ENCODE assay signal across 23 mouse cellular contexts in the genomic region with DNA sequence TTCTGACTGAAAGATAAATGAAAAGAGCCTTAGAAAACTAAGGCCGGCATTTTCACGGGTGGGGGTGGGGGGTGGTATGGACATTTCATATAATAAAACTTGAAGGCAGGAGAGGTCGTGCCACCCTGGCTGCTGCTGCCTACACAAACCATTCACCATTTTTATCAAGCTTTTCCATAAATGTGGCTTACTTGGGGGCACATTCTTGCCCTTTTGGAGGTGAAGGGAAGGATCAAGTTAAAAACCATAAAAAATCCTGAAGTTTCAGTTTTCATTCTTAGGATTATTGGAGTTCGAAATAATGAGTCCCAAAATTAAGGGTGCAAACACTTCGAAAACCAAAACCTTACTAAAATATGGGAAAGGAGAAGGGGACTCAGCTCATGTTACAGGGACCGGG.
DNase-seq lines count a peak whose midpoint lies in the region; ATAC-seq and TF ChIP-seq lines count a peak whose summit lies in the region.
"Had no signal": no experiment of that assay in that cellular context is flagged by ENCODE, and none has a peak within 500 bp of the region (broad histone marks: within the 10 kb centered on the region; RNA-seq: fewer than 3 reads in every experiment).

No protein-coding gene starts in this region.

- no peak overlapping the region for H3K27ac ChIP-seq in heart, embryonic 11.5 days (ENCODE audit: low read depth, low read length)
- H3K27ac ChIP-seq in kidney, postnatal 0 days, result no peak overlapping the region
- no peak overlapping the region; the same call in 1 of the 2 replicates for H3K27ac ChIP-seq in limb, embryonic 11.5 days (replicated peaks; ENCODE audit: low read depth, low read length)
- H3K27ac ChIP-seq: embryonic facial prominence, embryonic 15.5 days; midbrain, embryonic 10.5 days; neural tube, embryonic 15.5 days had no signal

- H3K4me2 ChIP-seq in heart, embryonic 11.5 days, result peak overlapping the region; percentile 40
- 0 out of 2 replicates have a peak overlapping the region, but pooled peaks have one; percentile 27 for H3K4me2 ChIP-seq in kidney, postnatal 0 days (ENCODE audit: low read length)
- no peak overlapping the region for H3K4me2 ChIP-seq in limb, embryonic 11.5 days (ENCODE audit: low read depth, severe bottlenecking)
- H3K4me2 ChIP-seq: embryonic facial prominence, embryonic 15.5 days; neural tube, embryonic 15.5 days had no signal

- H3K36me3 ChIP-seq in heart, embryonic 11.5 days (ENCODE audit: control insufficient read depth, insufficient read depth, low read length), result no peaks in the 10 kb centered on the region
- H3K36me3 ChIP-seq in kidney, postnatal 0 days (ENCODE audit: insufficient read depth, low read length), result no peaks in the 10 kb centered on the region
- no peaks in the 10 kb centered on the region for H3K36me3 ChIP-seq in limb, embryonic 11.5 days (ENCODE audit: control insufficient read depth, insufficient read depth, low read length)
- H3K36me3 ChIP-seq: embryonic facial prominence, embryonic 15.5 days; midbrain, embryonic 10.5 days; neural tube, embryonic 15.5 days had no signal

- WGBS in heart, embryonic 11.5 days (ENCODE audit: insufficient replicate concordance), result 5% methylated on average over 6 of the region's 6 CpGs
- 7% methylated on average over 6 of the region's 6 CpGs for WGBS in kidney, postnatal 0 days
- WGBS in limb, embryonic 11.5 days, result 3% methylated on average over 6 of the region's 6 CpGs

- no peak for TF ChIP-seq CTCF in kidney, postnatal 0 days (IDR thresholded peaks at IDR 0.05; ENCODE audit: low read depth)

- no peaks in the 10 kb centered on the region for H3K27me3 ChIP-seq in heart, embryonic 11.5 days (ENCODE audit: control insufficient read depth, insufficient read depth, low read length)
- H3K27me3 ChIP-seq in kidney, postnatal 0 days (ENCODE audit: insufficient read depth, low read length), result no peaks in the 10 kb centered on the region
- H3K27me3 ChIP-seq in limb, embryonic 11.5 days (ENCODE audit: control insufficient read depth, insufficient read depth, low read length), result no peaks in the 10 kb centered on the region
- H3K27me3 ChIP-seq: embryonic facial prominence, embryonic 15.5 days; neural tube, embryonic 15.5 days had no signal

- H3K9me3 ChIP-seq in heart, embryonic 11.5 days (replicated peaks; ENCODE audit: control insufficient read depth, low read length), result no peaks in the 10 kb centered on the region
- no peaks in the 10 kb centered on the region for H3K9me3 ChIP-seq in kidney, postnatal 0 days (replicated peaks; ENCODE audit: low read length)
- no peaks in the 10 kb centered on the region for H3K9me3 ChIP-seq in limb, embryonic 11.5 days (ENCODE audit: control insufficient read depth, low read length)
- H3K9me3 ChIP-seq: embryonic facial prominence, embryonic 15.5 days; midbrain, embryonic 10.5 days; neural tube, embryonic 15.5 days had no signal

- DNase-seq in heart, adult 18-20 months, result no peak
- DNase-seq in kidney, postnatal 0 days (ENCODE audit: low spot score), result no peak
- DNase-seq in kidney, adult 9 months, result no peak
- DNase-seq in limb, embryonic 11.5 days (ENCODE audit: low spot score), result peak; percentile 55
- DNase-seq in natural killer cell, adult 2 months (ENCODE audit: low spot score in 2 of 2), result no peak
- DNase-seq in frontal cortex, adult 2 months (ENCODE audit: extremely low spot score in 1 of 2, low spot score in 1 of 2), result no peak
- DNase-seq: adrenal gland, postnatal 14 days; cerebellum, adult 8-10 months; cerebellum, postnatal 36 days; gastrocnemius, postnatal 10 days; heart, adult 11 months; kidney, adult 8-10 months; layer of hippocampus, adult 9-11 months; lung, postnatal 4 days; right cerebral cortex, adult 18-20 months; right cerebral cortex, postnatal 4 days; thymus, postnatal 14 days had no signal

- no peak overlapping the region for H3K4me3 ChIP-seq in heart, embryonic 11.5 days (ENCODE audit: low read depth, low read length)
- H3K4me3 ChIP-seq in kidney, postnatal 0 days (replicated peaks; ENCODE audit: low read depth, low read length), result no peak overlapping the region
- no peak overlapping the region for H3K4me3 ChIP-seq in limb, embryonic 11.5 days (ENCODE audit: low read depth, low read length)
- H3K4me3 ChIP-seq: embryonic facial prominence, embryonic 15.5 days; midbrain, embryonic 10.5 days; neural tube, embryonic 15.5 days had no signal

- H3K9ac ChIP-seq in heart, embryonic 11.5 days (ENCODE audit: low read depth, low read length), result no peak overlapping the region
- H3K9ac ChIP-seq in kidney, postnatal 0 days (ENCODE audit: low read depth, low read length), result no peak overlapping the region
- no peak overlapping the region for H3K9ac ChIP-seq in limb, embryonic 11.5 days (ENCODE audit: low read length)
- H3K9ac ChIP-seq: embryonic facial prominence, embryonic 15.5 days; neural tube, embryonic 15.5 days had no signal

- no peak for ATAC-seq in heart, embryonic 11.5 days (replicated peaks; ENCODE audit: insufficient number of reproducible peaks, low FRiP score, low TSS enrichment)
- ATAC-seq in kidney, postnatal 0 days (replicated peaks; ENCODE audit: low FRiP score, low read depth), result no peak
- peak; percentile 76; the same call in 1 of the 2 replicates for ATAC-seq in limb, embryonic 11.5 days (ENCODE audit: insufficient number of reproducible peaks, low FRiP score, low TSS enrichment, low read depth)
- ATAC-seq: CD4-positive, CD25-positive, alpha-beta regulatory T cell, adult 4 months; midbrain, embryonic 16.5 days had no signal

- H3K4me1 ChIP-seq in heart, embryonic 11.5 days (ENCODE audit: control insufficient read depth, insufficient read depth, low read length), result peaks cover 18% of the 10 kb centered on the region
- no peaks in the 10 kb centered on the region for H3K4me1 ChIP-seq in kidney, postnatal 0 days (replicated peaks; ENCODE audit: insufficient read depth, low read length)
- H3K4me1 ChIP-seq in limb, embryonic 11.5 days (ENCODE audit: control insufficient read depth, insufficient read depth, low read length), result peaks cover 14% of the 10 kb centered on the region
- H3K4me1 ChIP-seq: neural tube, embryonic 15.5 days had no signal
